11 mouse cellular contexts compared by ENCODE assay signal in genomic region chr8:70801156-70801555, GRCm38 (mm10). TPM values are rescaled to one million over a fixed set of nuclear protein-coding genes. Genes with fewer than 3 reads are reported as not detected.
DNase-seq lines count a peak whose midpoint lies in the region; ATAC-seq and TF ChIP-seq lines count a peak whose summit lies in the region.
"Had no signal": no experiment of that assay in that cellular context is flagged by ENCODE, and none has a peak within 500 bp of the region (broad histone marks: within the 10 kb centered on the region; RNA-seq: fewer than 3 reads in every experiment).

No protein-coding gene starts in this region.

- H3K27me3 ChIP-seq in liver, embryonic 12.5 days (replicated peaks) = peaks cover 72% of the 10 kb centered on the region
- H3K27me3 ChIP-seq in heart, embryonic 12.5 days (replicated peaks) = peaks cover 75% of the 10 kb centered on the region

- H3K27ac ChIP-seq in liver, embryonic 12.5 days = no peak overlapping the region
- no peak overlapping the region for H3K27ac ChIP-seq in heart, embryonic 12.5 days (ENCODE audit: poor library complexity, severe bottlenecking)
- H3K27ac ChIP-seq: intestine, embryonic 15.5 days had no signal

- H3K9ac ChIP-seq in liver, embryonic 12.5 days = no peak overlapping the region
- no peak overlapping the region for H3K9ac ChIP-seq in heart, embryonic 12.5 days
- H3K9ac ChIP-seq: intestine, embryonic 15.5 days had no signal

- H3K9me3 ChIP-seq in liver, embryonic 12.5 days (replicated peaks) = no peaks in the 10 kb centered on the region
- no peaks in the 10 kb centered on the region for H3K9me3 ChIP-seq in heart, embryonic 12.5 days (replicated peaks)
- H3K9me3 ChIP-seq: intestine, embryonic 15.5 days had no signal

- DNase-seq in layer of hippocampus, adult 11-12 months (ENCODE audit: low spot score) = peak; percentile 82
- DNase-seq in layer of hippocampus, adult 9-10 months (ENCODE audit: low spot score) = no peak
- peak; percentile 25 for DNase-seq in brain, embryonic 14.5 days (ENCODE audit: low read depth)
- DNase-seq in left cerebral cortex, postnatal 14 days (ENCODE audit: low spot score in 2 of 2) = peak; percentile 77 to 79
- DNase-seq in thymus, postnatal 0 days (ENCODE audit: low spot score) = peak; percentile 76
- no peak for DNase-seq in gastrocnemius, postnatal 36 days
- DNase-seq: lung, postnatal 4 days had no signal

- H3K4me2 ChIP-seq in liver, embryonic 12.5 days = no peak overlapping the region
- H3K4me2 ChIP-seq in heart, embryonic 12.5 days = no peak overlapping the region
- H3K4me2 ChIP-seq: intestine, embryonic 15.5 days; liver, embryonic 11.5 days had no signal

- no peak overlapping the region for H3K4me3 ChIP-seq in liver, embryonic 12.5 days
- H3K4me3 ChIP-seq in heart, embryonic 12.5 days = no peak overlapping the region
- H3K4me3 ChIP-seq: intestine, embryonic 15.5 days had no signal

- intact Hi-C loops in left cerebral cortex, postnatal 14 days (cut with DNase I) = no loop called here
- intact Hi-C loops in gastrocnemius, postnatal 36 days (cut with DNase I) = no loop called here

- 28% methylated on average over 15 of the region's 15 CpGs for WGBS in liver, embryonic 12.5 days (ENCODE audit: insufficient replicate concordance)
- WGBS in heart, embryonic 12.5 days = 21% methylated on average over 15 of the region's 15 CpGs

- ATAC-seq in liver, embryonic 12.5 days = no peak
- no peak for ATAC-seq in heart, embryonic 12.5 days (ENCODE audit: insufficient number of reproducible peaks, low FRiP score)
- ATAC-seq: intestine, embryonic 15.5 days had no signal

- H3K4me1 ChIP-seq in liver, embryonic 12.5 days = peaks cover 79% of the 10 kb centered on the region
- peaks cover 25% of the 10 kb centered on the region for H3K4me1 ChIP-seq in heart, embryonic 12.5 days (replicated peaks)

- no peak for TF ChIP-seq POLR2A in brain, embryonic 14.5 days (IDR thresholded peaks at IDR 0.05; ENCODE audit: borderline replicate concordance, extremely low read depth, insufficient read depth, insufficient read length, poor library complexity, severe bottlenecking)

- H3K36me3 ChIP-seq in liver, embryonic 12.5 days = no peaks in the 10 kb centered on the region
- H3K36me3 ChIP-seq in heart, embryonic 12.5 days = no peaks in the 10 kb centered on the region
- H3K36me3 ChIP-seq: intestine, embryonic 15.5 days had no signal

- no peak for TF ChIP-seq CTCF in brain, embryonic 14.5 days (IDR thresholded peaks at IDR 0.05; ENCODE audit: borderline replicate concordance, extremely low read depth, insufficient read depth, insufficient read length)

RNA-seq across cellular contexts. Expression of gene Mast3, which starts 3.7 kb away (rescaled TPM):
- 45.2 and 48.3 TPM in 2 replicates for polyA plus RNA-seq in brain, embryonic 14.5 days (2012; rRNA removed)
- 100 to 1,000 TPM; 176 to 185 TPM for total RNA-seq in left cerebral cortex, postnatal 14 days (2021)
- 37.2 and 37.3 TPM in 2 replicates for polyA plus RNA-seq in thymus, postnatal 0 days (2015; fragmentation: Nextera tagmentation; extraction: Ambion mirVana)
- 1 to 10 TPM; 2.9 to 4.1 TPM for total RNA-seq in gastrocnemius, postnatal 36 days (2021)
- polyA plus RNA-seq in liver, embryonic 12.5 days (2016; fragmentation: Nextera tagmentation; extraction: Ambion mirVana) = 9.8 and 10.4 TPM in 2 replicates
- 7.2 and 8.1 TPM in 2 replicates for polyA plus RNA-seq in heart, embryonic 12.5 days (2016; fragmentation: Nextera tagmentation; extraction: Ambion mirVana)

RNA-seq across cellular contexts. Expression of gene Il12rb1, which starts 7.1 kb away (rescaled TPM):
- 0.11 and 0.14 TPM in 2 replicates for polyA plus RNA-seq in brain, embryonic 14.5 days (2012; rRNA removed)
- total RNA-seq in left cerebral cortex, postnatal 14 days (2021) = 1 to 10 TPM; 1.2 TPM
- 16.2 TPM in 2 replicates for polyA plus RNA-seq in thymus, postnatal 0 days (2015; fragmentation: Nextera tagmentation; extraction: Ambion mirVana)
- under 1 TPM in 1 of 2 experiments, not detected in 1; 0.15 TPM for total RNA-seq in gastrocnemius, postnatal 36 days (2021)
- polyA plus RNA-seq in liver, embryonic 12.5 days (2016; fragmentation: Nextera tagmentation; extraction: Ambion mirVana) = 0.18 and 0.22 TPM in 2 replicates
- not detected in 2 replicates for polyA plus RNA-seq in heart, embryonic 12.5 days (2016; fragmentation: Nextera tagmentation; extraction: Ambion mirVana)

RNA-seq across cellular contexts. Expression of gene Pik3r2, which starts 24.6 kb away (rescaled TPM):
- 150 and 161 TPM in 2 replicates for polyA plus RNA-seq in brain, embryonic 14.5 days (2012; rRNA removed)
- 100 to 1,000 TPM; 162 to 174 TPM for total RNA-seq in left cerebral cortex, postnatal 14 days (2021)
- 35.1 and 38.6 TPM in 2 replicates for polyA plus RNA-seq in thymus, postnatal 0 days (2015; fragmentation: Nextera tagmentation; extraction: Ambion mirVana)
- total RNA-seq in gastrocnemius, postnatal 36 days (2021) = 10 to 100 TPM; 14.3 to 16.1 TPM
- polyA plus RNA-seq in liver, embryonic 12.5 days (2016; fragmentation: Nextera tagmentation; extraction: Ambion mirVana) = 23.3 and 27.3 TPM in 2 replicates
- polyA plus RNA-seq in heart, embryonic 12.5 days (2016; fragmentation: Nextera tagmentation; extraction: Ambion mirVana) = 35.2 and 37.2 TPM in 2 replicates

RNA-seq across cellular contexts. Expression of gene Arrdc2, which starts 38.4 kb away (rescaled TPM):
- 27.2 and 38.6 TPM in 2 replicates for polyA plus RNA-seq in brain, embryonic 14.5 days (2012; rRNA removed)
- 10 to 100 TPM; 10.2 to 17.2 TPM for total RNA-seq in left cerebral cortex, postnatal 14 days (2021)
- 11.0 and 11.4 TPM in 2 replicates for polyA plus RNA-seq in thymus, postnatal 0 days (2015; fragmentation: Nextera tagmentation; extraction: Ambion mirVana)
- 10 to 100 TPM; 47.9 to 92.8 TPM for total RNA-seq in gastrocnemius, postnatal 36 days (2021)
- polyA plus RNA-seq in liver, embryonic 12.5 days (2016; fragmentation: Nextera tagmentation; extraction: Ambion mirVana) = 16.1 and 17.8 TPM in 2 replicates
- polyA plus RNA-seq in heart, embryonic 12.5 days (2016; fragmentation: Nextera tagmentation; extraction: Ambion mirVana) = 2.5 and 2.7 TPM in 2 replicates

RNA-seq across cellular contexts. Expression of gene Mpv17l2, which starts 40.4 kb away (rescaled TPM):
- 29.1 and 45.0 TPM in 2 replicates for polyA plus RNA-seq in brain, embryonic 14.5 days (2012; rRNA removed)
- total RNA-seq in left cerebral cortex, postnatal 14 days (2021) = 10 to 100 TPM; 36.3 to 36.5 TPM
- 54.3 and 54.4 TPM in 2 replicates for polyA plus RNA-seq in thymus, postnatal 0 days (2015; fragmentation: Nextera tagmentation; extraction: Ambion mirVana)
- 10 to 100 TPM; 20.7 to 21.4 TPM for total RNA-seq in gastrocnemius, postnatal 36 days (2021)
- polyA plus RNA-seq in liver, embryonic 12.5 days (2016; fragmentation: Nextera tagmentation; extraction: Ambion mirVana) = 52.2 and 52.7 TPM in 2 replicates
- 37.2 and 37.9 TPM in 2 replicates for polyA plus RNA-seq in heart, embryonic 12.5 days (2016; fragmentation: Nextera tagmentation; extraction: Ambion mirVana)

Comparison
In these comparisons a context has a peak if more than half of its experiments do, and no peak if none do; other contexts are left out.
1. DNase-seq: peak in layer of hippocampus, adult 11-12 months (single experiment), brain, embryonic 14.5 days (single experiment), left cerebral cortex, postnatal 14 days (2 of 2) and thymus, postnatal 0 days (single experiment); none in layer of hippocampus, adult 9-10 months (single experiment) and gastrocnemius, postnatal 36 days (0 of 2).
2. RNA of gene Il12rb1, which starts 7.1 kb away (polyA plus RNA-seq): 16.2 TPM in thymus, postnatal 0 days; 0.18 to 0.22 TPM in liver, embryonic 12.5 days, 0.11 to 0.14 TPM in brain, embryonic 14.5 days and not detected in heart, embryonic 12.5 days; every median in the first group is over 10 times any median in the second.